Mouse (Mus musculus) embryonic fibroblast, embryonic 13.5 days (primary cell): ENCODE data around the gene Sgf29.

Source experiments
- CTCF ChIP-seq: IDR thresholded peaks from 2 replicates; pipeline ENCODE4 v1.5.1; 2011; ENCODE audit warnings: mild to moderate bottlenecking, control low read depth, low read length, moderate library complexity, borderline replicate concordance; ENCODE audit not compliant: insufficient read depth
- POLR2A ChIP-seq: IDR thresholded peaks from 2 replicates; pipeline ENCODE4 v1.6.1; 2011; ENCODE audit warnings: low read depth, mild to moderate bottlenecking, control low read depth, low read length, moderate library complexity

DNA sequence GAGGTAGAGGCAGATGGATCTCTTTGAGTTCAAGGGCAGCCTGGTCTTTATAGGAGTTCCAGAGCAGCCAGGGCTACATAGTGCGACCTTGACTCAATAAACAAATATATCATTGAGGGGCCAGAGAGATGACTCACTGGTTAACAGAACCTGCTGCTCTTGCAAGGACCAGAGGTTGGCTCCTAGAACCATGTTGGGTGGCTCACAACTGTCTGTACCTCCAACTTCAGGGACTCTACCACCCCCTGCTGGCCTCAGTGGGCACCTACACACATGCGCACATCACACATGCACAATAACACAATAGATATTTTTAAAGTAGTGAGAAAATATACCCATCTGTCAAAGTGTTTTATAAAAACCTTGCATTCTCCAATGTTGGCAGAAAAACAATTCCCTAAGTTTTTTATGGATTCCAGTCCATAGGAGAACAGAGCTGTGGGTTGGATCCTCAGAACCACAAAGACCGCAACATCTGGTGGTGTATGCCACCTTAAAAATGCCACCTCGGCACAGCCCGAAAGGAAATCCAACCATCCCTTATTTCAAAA lies 69.8 kb downstream of the Sgf29 start:
- peak; percentile 24; the same call in 1 of the 2 replicates for TF ChIP-seq CTCF
- TF ChIP-seq POLR2A, result no peak
